In genomic region chr13:51418942-51419451, GRCm38 (mm10) we compare ENCODE assay signal across 8 mouse cellular contexts. TPM values are rescaled to one million over a fixed set of nuclear protein-coding genes. Genes with fewer than 3 reads are reported as not detected.
DNase-seq lines count a peak whose midpoint lies in the region; ATAC-seq and TF ChIP-seq lines count a peak whose summit lies in the region.

No protein-coding gene starts in this region.

- ATAC-seq in cerebellum, adult (ENCODE audit: insufficient number of reproducible peaks, low FRiP score, low TSS enrichment): 0 out of 2 replicates have a peak, but pooled peaks have one; percentile 15
- 0 out of 2 replicates have a peak, but pooled peaks have one; percentile 45 for ATAC-seq in limb, embryonic 13.5 days (ENCODE audit: low FRiP score, low read depth)
- peak; percentile 25; the same call in 1 of the 2 replicates for ATAC-seq in hindbrain, embryonic 13.5 days (ENCODE audit: low FRiP score)
- peak; percentile 29; the same call in 1 of the 2 replicates for ATAC-seq in midbrain, postnatal 0 days (ENCODE audit: low FRiP score)

- H3K9me3 ChIP-seq in limb, embryonic 13.5 days: peaks cover 13% of the 10 kb centered on the region
- H3K9me3 ChIP-seq in limb, embryonic 10.5 days (replicated peaks): peaks cover 7% of the 10 kb centered on the region; the same call in 1 of the 2 replicates
- no peaks in the 10 kb centered on the region for H3K9me3 ChIP-seq in hindbrain, embryonic 13.5 days
- no peaks in the 10 kb centered on the region for H3K9me3 ChIP-seq in midbrain, postnatal 0 days (ENCODE audit: low read length)

- no peak for TF ChIP-seq CTCF in midbrain, postnatal 0 days (IDR thresholded peaks at IDR 0.05)

- DNase-seq in cerebellum, adult 9-10 months: no peak
- DNase-seq in limb, embryonic 10.5 days (ENCODE audit: low spot score): no peak
- no peak for DNase-seq in midbrain, postnatal 0 days (ENCODE audit: low spot score)
- DNase-seq in frontal cortex, adult 2 months (ENCODE audit: extremely low spot score in 1 of 2, low spot score in 1 of 2): no peak
- DNase-seq in urinary bladder, adult 2 months (ENCODE audit: low spot score): no peak

- no peak overlapping the region for H3K9ac ChIP-seq in limb, embryonic 13.5 days
- peak overlapping the region; percentile 68; the same call in 1 of the 2 replicates for H3K9ac ChIP-seq in hindbrain, embryonic 13.5 days
- 0 out of 2 replicates have a peak overlapping the region, but pooled peaks have one; percentile 5 for H3K9ac ChIP-seq in midbrain, postnatal 0 days (replicated peaks; ENCODE audit: low read length, poor library complexity, severe bottlenecking)

- peaks cover 82% of the 10 kb centered on the region for H3K36me3 ChIP-seq in limb, embryonic 13.5 days
- H3K36me3 ChIP-seq in limb, embryonic 10.5 days: peaks cover 88% of the 10 kb centered on the region
- H3K36me3 ChIP-seq in hindbrain, embryonic 13.5 days: peaks cover 10% of the 10 kb centered on the region; the same call in 1 of the 2 replicates
- no peaks in the 10 kb centered on the region for H3K36me3 ChIP-seq in midbrain, postnatal 0 days (ENCODE audit: insufficient read depth, low read length)

- peaks cover 37% of the 10 kb centered on the region for H3K4me1 ChIP-seq in limb, embryonic 13.5 days
- H3K4me1 ChIP-seq in limb, embryonic 10.5 days: peaks cover 30% of the 10 kb centered on the region
- H3K4me1 ChIP-seq in hindbrain, embryonic 13.5 days (replicated peaks): peaks cover 26% of the 10 kb centered on the region
- peaks cover 10% of the 10 kb centered on the region; the same call in 1 of the 2 replicates for H3K4me1 ChIP-seq in midbrain, postnatal 0 days (ENCODE audit: insufficient read depth, low read length)

- H3K4me2 ChIP-seq in limb, embryonic 13.5 days (replicated peaks): peak overlapping the region; percentile 50
- peak overlapping the region; percentile 49 for H3K4me2 ChIP-seq in hindbrain, embryonic 13.5 days
- H3K4me2 ChIP-seq in midbrain, postnatal 0 days (ENCODE audit: low read depth, low read length, poor library complexity, severe bottlenecking): peak overlapping the region; percentile 49

- no peak overlapping the region for H3K27ac ChIP-seq in limb, embryonic 13.5 days
- no peak overlapping the region for H3K27ac ChIP-seq in limb, embryonic 10.5 days
- no peak overlapping the region for H3K27ac ChIP-seq in hindbrain, embryonic 13.5 days
- no peak overlapping the region for H3K27ac ChIP-seq in midbrain, postnatal 0 days (ENCODE audit: low read depth, low read length)

- H3K27me3 ChIP-seq in limb, embryonic 13.5 days: no peaks in the 10 kb centered on the region
- H3K27me3 ChIP-seq in limb, embryonic 10.5 days (ENCODE audit: low read depth, poor library complexity, severe bottlenecking): no peaks in the 10 kb centered on the region
- H3K27me3 ChIP-seq in hindbrain, embryonic 13.5 days: peaks cover 7% of the 10 kb centered on the region; the same call in 1 of the 2 replicates
- no peaks in the 10 kb centered on the region for H3K27me3 ChIP-seq in midbrain, postnatal 0 days (ENCODE audit: insufficient read depth, low read length)

- no peak overlapping the region for H3K4me3 ChIP-seq in limb, embryonic 13.5 days
- no peak overlapping the region for H3K4me3 ChIP-seq in limb, embryonic 10.5 days
- H3K4me3 ChIP-seq in hindbrain, embryonic 13.5 days: peak overlapping the region; percentile 16; the same call in 1 of the 2 replicates
- H3K4me3 ChIP-seq in midbrain, postnatal 0 days (ENCODE audit: low read depth, low read length): peak overlapping the region; percentile 22; the same call in 1 of the 2 replicates

- 75% methylated on average over 19 of the region's 19 CpGs for WGBS in limb, embryonic 13.5 days
- WGBS in limb, embryonic 10.5 days: 82% methylated on average over 19 of the region's 19 CpGs
- WGBS in hindbrain, embryonic 13.5 days: 79% methylated on average over 19 of the region's 19 CpGs
- 78% methylated on average over 19 of the region's 19 CpGs for WGBS in midbrain, postnatal 0 days

RNA-seq across cellular contexts. Expression of gene S1pr3, which starts 10.6 kb away (rescaled TPM):
- 145 and 161 TPM in 2 replicates for polyA plus RNA-seq in limb, embryonic 13.5 days (2015; fragmentation: Nextera tagmentation; extraction: Ambion mirVana)
- polyA plus RNA-seq in limb, embryonic 10.5 days (2016; fragmentation: Nextera tagmentation; extraction: Ambion mirVana): 79.5 and 123 TPM in 2 replicates
- polyA plus RNA-seq in hindbrain, embryonic 13.5 days (2015; fragmentation: Nextera tagmentation; extraction: Ambion mirVana): 14.1 TPM in 2 replicates
- 9.5 and 9.6 TPM in 2 replicates for total RNA-seq in midbrain, postnatal 0 days (2014; rRNA removed)
- 7.0 and 7.3 TPM in 2 replicates for polyA plus RNA-seq in midbrain, postnatal 0 days (2015; fragmentation: Nextera tagmentation; extraction: Ambion mirVana)
- 6.2 and 6.3 TPM in 2 replicates for polyA plus RNA-seq in frontal cortex, adult 2 months (2012; rRNA removed)
- 3.4 and 5.1 TPM in 2 replicates for polyA plus RNA-seq in urinary bladder, adult 2 months (2012; rRNA removed)

Comparison
In these comparisons a context has a peak if more than half of its experiments do, and no peak if none do; other contexts are left out.
1. H3K4me3 ChIP-seq: peak in hindbrain, embryonic 13.5 days (single experiment) and midbrain, postnatal 0 days (single experiment); none in limb, embryonic 13.5 days (single experiment) and limb, embryonic 10.5 days (single experiment).
2. Peak in every context shown above with its lines, with median percentiles within 50 percentile points of each other: ATAC-seq and H3K4me2 ChIP-seq.